Mouse (Mus musculus) cerebellum, adult 2 months (tissue): ENCODE measurements around the gene Gm10330. TPM values are rescaled to one million over a fixed set of nuclear protein-coding genes. Genes with fewer than 3 reads are reported as not detected.
"Not testable (repeated sequence)": the region's sequence is repeated elsewhere in the genome, so short reads cannot be mapped to it uniquely, and the experiment has no call there.

Experiments used
- DNase-seq, 2 experiments: peaks; one replicate each; pipeline ENCODE4 v3.0.0; 2021
- H3K27ac ChIP-seq: fragments of 200-500 bp; 2 replicates; pipeline ENCODE4 v1.5.1; 2012; ENCODE audit warnings: low read length, control low read depth, inconsistent platforms; ENCODE audit not compliant: insufficient read depth
- H3K27me3 ChIP-seq: fragments of 200-500 bp; 2 replicates; pipeline ENCODE4 v1.6.1; 2012; ENCODE audit warnings: inconsistent platforms, mild to moderate bottlenecking, low read length, moderate library complexity; ENCODE audit not compliant: control insufficient read depth, insufficient read depth
- H3K4me1 ChIP-seq: fragments of 200-500 bp; 2 replicates; pipeline ENCODE4 v1.6.1; 2011; ENCODE audit warnings: low read length; ENCODE audit not compliant: control insufficient read depth, insufficient read depth
- H3K4me3 ChIP-seq: fragments of 200-500 bp; replicated peaks from 2 replicates; pipeline ENCODE3; 2011; ENCODE audit warnings: mild to moderate bottlenecking, low read depth, low read length, control low read depth; ENCODE audit not compliant: insufficient read depth
- WGBS: fragments of 180-500 bp; shearing (Covaris S2); methylation state at CpG from one replicate; pipeline ENCODE4 v1.1.7; 2018; 5-methylcytosine and 5-hydroxymethylcytosine counted together
- polyA plus RNA-seq: library from polyadenylated mRNA; depleted of rRNA; stranded (reverse); fragments of >200 nt; gene quantifications from 2 replicates; pipeline ENCODE4 v1.2.3, GENCODE M21; 2012; rRNA removed

The Gm10330 gene
- polyA plus RNA-seq = 0.14 and 0.21 TPM in 2 replicates

DNA sequence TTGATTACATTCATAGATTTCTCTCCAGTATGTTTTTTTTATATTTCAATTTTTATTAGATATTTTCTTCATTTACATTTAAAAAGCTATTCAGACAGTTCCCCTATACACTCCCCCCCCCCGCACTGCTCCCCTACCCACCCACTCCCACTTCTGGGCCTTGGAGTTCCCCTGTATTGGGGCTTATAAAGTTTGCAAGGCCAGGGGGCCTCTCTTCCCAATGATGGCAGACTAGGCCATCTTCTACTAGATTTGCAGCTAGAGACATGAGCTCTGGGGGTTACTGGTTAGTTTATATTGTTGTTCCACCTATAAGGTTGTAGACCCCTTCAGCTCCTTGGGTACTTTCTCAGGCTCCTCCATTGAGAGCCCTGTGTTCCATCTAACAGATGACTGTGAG lies at the start of gene Gm10330:
Gm10330 (minus strand) TSS at position 101 of the 400 bp plus-strand sequence.
- DNase-seq, H3K4me3 ChIP-seq, H3K4me1 ChIP-seq, H3K27ac ChIP-seq, H3K27me3 ChIP-seq: not testable (repeated sequence)
- WGBS = 97% methylated on average over 1 of the region's 1 CpGs

DNA sequence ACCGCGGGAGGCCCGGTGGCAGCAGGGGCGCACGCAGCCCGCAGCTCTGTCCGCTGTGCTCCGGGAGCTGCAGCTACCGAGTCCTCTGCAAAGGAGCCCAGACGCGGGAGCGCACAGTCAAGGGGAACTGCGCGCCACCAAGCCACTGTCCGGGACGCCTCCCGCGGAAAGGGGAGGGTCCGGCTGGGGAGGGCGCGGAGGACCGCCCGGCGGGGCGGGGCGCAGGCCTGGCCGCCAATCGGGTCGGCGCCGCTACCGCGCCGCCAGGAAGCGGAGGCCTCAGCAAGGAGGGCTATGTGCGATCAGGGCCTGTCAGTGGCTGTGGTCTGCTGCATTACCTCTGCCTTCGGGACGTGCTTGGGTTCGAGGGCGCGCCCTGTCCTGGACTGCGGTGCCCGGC lies 20.7 kb upstream of the Gm10330 start:
- not testable (repeated sequence) for H3K4me1 ChIP-seq, DNase-seq, H3K4me3 ChIP-seq, H3K27me3 ChIP-seq, H3K27ac ChIP-seq
- 25% methylated on average over 43 of the region's 43 CpGs for whole genome bisulfite sequencing

DNA sequence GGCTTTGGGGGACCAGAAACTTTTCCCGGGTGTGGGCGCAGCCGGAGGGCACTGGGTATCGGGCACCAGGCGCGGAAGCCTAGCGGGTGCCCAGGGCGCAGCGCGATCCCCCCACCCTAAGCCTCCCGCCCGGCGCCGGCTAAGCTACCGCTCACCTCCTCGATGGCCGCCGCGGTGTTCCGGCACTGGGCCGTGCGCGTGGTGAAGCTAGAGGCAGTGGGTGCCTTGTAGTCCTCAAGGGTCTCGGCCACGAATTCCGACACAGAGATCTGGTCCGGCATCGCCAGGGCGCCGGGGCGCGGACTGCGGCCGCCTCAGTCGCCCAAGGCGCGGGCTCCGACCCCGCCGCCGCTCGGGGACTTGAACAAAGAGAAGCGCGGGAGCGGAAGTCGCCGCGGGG lies 20.3 kb upstream of the Gm10330 start:
- WGBS = 22% methylated on average over 42 of the region's 48 CpGs
- not testable (repeated sequence) for H3K4me1 ChIP-seq, H3K27ac ChIP-seq, H3K4me3 ChIP-seq, H3K27me3 ChIP-seq
- peak in 1 of 2 experiments; percentile 17 for DNase-seq
